Mouse (Mus musculus): ENCODE measurements at regions not wholly inside any gene's neighbourhood (a gene's known extent, or its start where the extent isn't known, plus 50 kb on each side); places are given as distances from the start of the nearest gene placed in this dataset.

DNA sequence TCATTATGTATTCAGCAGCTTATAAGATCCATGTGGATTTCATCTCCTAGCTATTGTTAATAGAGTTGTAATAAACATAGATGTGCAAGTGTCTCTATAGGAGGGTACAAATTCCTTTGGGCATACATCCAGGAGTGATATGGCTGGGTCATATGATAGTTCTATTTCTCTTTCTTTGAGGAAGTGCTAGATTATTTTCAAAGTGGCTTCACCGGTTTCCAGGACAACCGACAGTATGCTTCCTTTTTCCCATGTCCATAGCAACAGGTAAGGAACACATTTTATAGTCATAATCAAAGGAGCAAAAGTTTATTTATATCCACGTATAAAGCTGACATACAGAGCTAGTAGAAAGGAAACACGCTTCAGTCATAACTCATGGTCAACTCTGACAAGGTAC, 710.2 kb upstream of the Tenm4 start:
- H3K4me3 ChIP-seq = no peak overlapping the region
- H3K4me1 ChIP-seq = no peaks in the 10 kb centered on the region
- no peak overlapping the region for H3K27ac ChIP-seq (replicated peaks)
- no peaks in the 10 kb centered on the region for H3K9me3 ChIP-seq
- no peaks in the 10 kb centered on the region for H3K36me3 ChIP-seq (replicated peaks)
- H3K27me3 ChIP-seq (replicated peaks; ENCODE audit: low read depth, poor library complexity, severe bottlenecking) = no peaks in the 10 kb centered on the region
- DNase-seq (ENCODE audit: low spot score) = no peak
- 91% methylated on average over 4 of the region's 4 CpGs for WGBS

DNA sequence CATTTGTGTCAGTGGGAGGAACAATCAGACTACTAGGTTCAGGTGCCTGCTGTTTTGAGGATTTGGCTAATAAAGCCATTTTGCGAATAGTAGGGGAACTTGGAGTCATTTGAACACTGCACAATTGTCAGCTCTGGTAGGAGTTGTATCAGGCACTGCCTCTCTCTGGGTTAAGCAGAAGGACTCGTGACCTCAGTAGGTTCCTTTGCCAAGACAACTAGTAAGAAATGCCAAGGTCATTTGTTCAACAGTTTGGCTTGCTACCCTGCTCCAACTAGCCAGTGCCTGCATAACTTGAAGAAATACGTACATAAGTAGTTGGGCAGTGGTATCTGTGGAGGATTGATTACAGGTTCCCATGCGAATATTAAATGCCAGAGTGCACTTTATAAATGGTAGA, 705.5 kb upstream of the Tenm4 start:
- 86% methylated on average over 4 of the region's 4 CpGs for WGBS
- Histone ChIP-seq H3K27me3 (replicated peaks; ENCODE audit: low read depth, poor library complexity, severe bottlenecking) (no peaks in the 10 kb centered on the region), H3K4me1 (no peaks in the 10 kb centered on the region), H3K36me3 (replicated peaks) (no peaks in the 10 kb centered on the region), H3K4me3 (no peak overlapping the region), H3K9me3 (no peaks in the 10 kb centered on the region), H3K27ac (replicated peaks) (no peak overlapping the region)
- DNase-seq (ENCODE audit: low spot score) = no peak

DNA sequence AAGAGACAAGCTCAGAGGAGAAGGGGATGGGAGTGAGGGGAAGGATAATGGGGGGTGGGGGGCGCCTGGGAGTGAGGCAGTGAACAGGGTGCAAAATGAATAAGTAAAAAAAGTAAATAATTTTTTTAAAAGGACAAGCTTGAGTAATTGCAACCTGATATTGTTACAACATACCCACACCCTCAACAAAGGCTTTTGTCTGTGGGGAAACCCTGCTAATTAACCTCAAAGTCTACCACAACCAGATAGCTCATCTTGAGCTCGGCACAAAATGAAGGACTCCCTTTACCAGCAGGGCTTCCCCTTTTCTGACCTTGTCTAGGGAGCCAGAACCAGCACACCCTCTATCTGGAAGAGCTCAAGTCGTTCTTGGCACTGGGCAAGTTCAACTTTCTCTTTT, 704.0 kb upstream of the Tenm4 start:
- 29% methylated on average over 3 of the region's 3 CpGs for WGBS
- H3K36me3 ChIP-seq (replicated peaks) = no peaks in the 10 kb centered on the region
- no peak overlapping the region for H3K27ac ChIP-seq (replicated peaks)
- no peaks in the 10 kb centered on the region for H3K4me1 ChIP-seq
- no peaks in the 10 kb centered on the region for H3K27me3 ChIP-seq (replicated peaks; ENCODE audit: low read depth, poor library complexity, severe bottlenecking)
- H3K9me3 ChIP-seq = no peaks in the 10 kb centered on the region
- DNase-seq (ENCODE audit: low spot score) = no peak
- no peak overlapping the region for H3K4me3 ChIP-seq

DNA sequence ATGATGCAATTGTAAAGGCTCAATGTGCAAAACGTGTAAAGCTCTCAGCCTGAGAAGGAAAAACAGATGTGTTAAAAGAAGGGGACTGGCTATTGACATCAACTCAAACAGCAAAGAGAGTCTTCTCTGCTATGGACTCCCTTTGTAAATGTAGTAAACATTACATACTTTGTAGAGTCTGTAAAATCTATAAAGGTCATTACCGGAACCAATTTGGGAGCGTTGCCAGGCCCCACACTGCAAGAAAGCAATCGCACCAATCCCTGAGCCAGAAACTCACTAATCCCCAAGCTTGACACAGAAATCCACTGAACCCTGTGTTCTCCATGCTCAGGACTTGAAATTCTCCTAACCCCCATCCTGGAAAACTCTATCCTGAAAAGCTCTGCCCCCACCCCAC, 697.2 kb upstream of the Tenm4 start:
- Histone ChIP-seq H3K27me3 (replicated peaks; ENCODE audit: low read depth, poor library complexity, severe bottlenecking) (no peaks in the 10 kb centered on the region), H3K27ac (replicated peaks) (no peak overlapping the region), H3K9me3 (no peaks in the 10 kb centered on the region), H3K36me3 (replicated peaks) (no peaks in the 10 kb centered on the region), H3K4me3 (no peak overlapping the region), H3K4me1 (no peaks in the 10 kb centered on the region)
- DNase-seq (ENCODE audit: low spot score) = no peak
- 86% methylated on average over 4 of the region's 4 CpGs for WGBS

DNA sequence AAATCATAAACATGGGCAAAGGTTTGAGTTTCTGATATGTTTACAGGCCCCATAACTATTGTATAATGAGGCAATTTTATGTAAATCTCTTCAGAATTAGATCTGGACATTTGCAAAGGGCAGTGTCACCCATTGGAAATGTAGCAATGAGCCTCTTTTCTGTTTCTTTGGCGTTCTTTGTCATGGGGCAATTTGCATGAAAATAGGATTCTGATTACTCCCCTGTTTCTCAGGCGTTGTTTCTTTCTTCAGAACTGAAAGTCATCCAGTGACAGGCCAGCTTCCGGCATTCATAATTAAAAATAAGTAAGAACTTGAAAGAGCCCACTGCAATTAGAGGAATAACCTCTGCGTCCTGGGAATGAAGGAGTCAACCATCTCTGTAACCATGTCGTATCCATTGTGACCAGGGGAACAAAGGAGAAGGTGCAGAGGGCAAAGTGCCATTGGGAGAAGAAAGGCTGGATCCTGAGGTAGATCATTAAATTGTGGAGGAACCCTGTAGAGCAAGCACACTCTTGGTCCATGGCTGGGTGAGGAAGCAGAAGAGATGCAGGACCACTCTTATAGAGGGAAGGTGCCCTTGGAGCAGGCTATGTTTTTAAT, 690.8 kb upstream of the Tenm4 start:
- H3K4me3 ChIP-seq = no peak overlapping the region
- no peaks in the 10 kb centered on the region for H3K27me3 ChIP-seq (replicated peaks; ENCODE audit: low read depth, poor library complexity, severe bottlenecking)
- no peaks in the 10 kb centered on the region for H3K9me3 ChIP-seq
- H3K4me1 ChIP-seq = no peaks in the 10 kb centered on the region
- DNase-seq (ENCODE audit: low spot score) = no peak
- H3K27ac ChIP-seq (replicated peaks) = no peak overlapping the region
- WGBS = 43% methylated on average over 5 of the region's 5 CpGs
- no peaks in the 10 kb centered on the region for H3K36me3 ChIP-seq (replicated peaks)

DNA sequence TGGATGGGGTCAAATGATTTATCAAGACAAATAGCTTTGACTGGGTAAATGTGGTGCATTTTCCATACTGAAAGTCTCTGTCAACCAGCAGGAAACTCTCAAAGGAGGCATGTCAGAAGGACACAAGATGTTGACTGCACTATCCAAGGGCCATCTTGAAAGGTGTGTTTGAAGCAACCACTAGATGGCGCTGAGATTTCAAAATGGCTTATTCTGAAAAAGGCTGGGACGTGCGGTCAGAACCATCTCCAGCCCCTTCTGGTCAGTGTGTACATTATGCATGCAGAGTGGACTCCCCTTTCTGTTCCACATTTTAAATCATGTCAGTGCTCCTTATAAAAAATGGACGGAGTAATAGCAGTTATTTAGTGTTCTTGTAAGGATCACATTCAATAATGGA, 681.4 kb upstream of the Tenm4 start:
- no peaks in the 10 kb centered on the region for H3K9me3 ChIP-seq
- no peaks in the 10 kb centered on the region for H3K36me3 ChIP-seq (replicated peaks)
- WGBS = 8% methylated on average over 4 of the region's 4 CpGs
- no peak overlapping the region for H3K27ac ChIP-seq (replicated peaks)
- DNase-seq (ENCODE audit: low spot score) = peak; percentile 54
- H3K4me1 ChIP-seq = no peaks in the 10 kb centered on the region
- no peak overlapping the region for H3K4me3 ChIP-seq
- no peaks in the 10 kb centered on the region for H3K27me3 ChIP-seq (replicated peaks; ENCODE audit: low read depth, poor library complexity, severe bottlenecking)

DNA sequence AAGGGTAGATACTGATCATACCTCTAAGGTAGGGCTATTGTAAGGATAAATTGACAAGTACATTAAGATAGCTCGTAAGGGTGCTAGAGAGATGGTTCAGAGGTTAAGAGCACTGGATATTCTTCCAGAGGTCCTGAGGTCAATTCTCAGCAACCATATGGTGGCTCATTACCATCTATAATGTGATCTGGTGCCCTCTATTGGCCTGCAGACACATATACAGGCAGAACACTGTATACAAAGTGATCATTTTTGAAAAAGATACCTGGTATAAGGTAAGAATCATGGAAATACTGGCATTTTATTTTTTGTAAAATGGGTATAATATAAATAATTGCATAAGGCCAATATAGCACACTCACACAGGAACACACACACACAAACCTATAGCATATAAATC, 676.3 kb upstream of the Tenm4 start:
- Histone ChIP-seq H3K4me3 (no peak overlapping the region), H3K9me3 (no peaks in the 10 kb centered on the region), H3K36me3 (replicated peaks) (no peaks in the 10 kb centered on the region), H3K27ac (replicated peaks) (no peak overlapping the region), H3K27me3 (replicated peaks; ENCODE audit: low read depth, poor library complexity, severe bottlenecking) (no peaks in the 10 kb centered on the region), H3K4me1 (no peaks in the 10 kb centered on the region)
- 77% methylated on average over 1 of the region's 1 CpGs for WGBS
- DNase-seq (ENCODE audit: low spot score) = no peak

DNA sequence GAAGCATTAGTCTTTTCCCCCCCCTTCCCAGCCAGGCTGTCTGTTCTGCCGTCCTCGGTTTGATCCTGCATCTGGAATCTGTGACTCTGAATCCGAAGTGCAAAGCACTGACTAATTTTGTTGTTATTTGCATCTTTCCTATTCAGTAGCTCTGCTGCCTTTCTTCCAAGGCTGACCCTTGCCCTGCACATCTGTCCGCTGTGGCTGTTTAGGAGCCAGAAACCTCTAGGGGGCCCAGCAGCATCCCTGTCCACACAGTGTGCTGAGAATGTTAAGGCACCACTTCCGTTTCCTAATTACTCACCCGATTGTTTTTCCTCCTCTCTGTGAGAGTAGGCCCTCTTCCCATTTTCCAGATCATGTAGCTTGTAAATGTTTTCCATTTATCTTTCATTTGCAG, 668.1 kb upstream of the Tenm4 start:
- DNase-seq (ENCODE audit: low spot score) = peak; percentile 56
- Histone ChIP-seq H3K9me3 (no peaks in the 10 kb centered on the region), H3K27me3 (replicated peaks; ENCODE audit: low read depth, poor library complexity, severe bottlenecking) (no peaks in the 10 kb centered on the region), H3K27ac (replicated peaks) (no peak overlapping the region), H3K4me1 (peaks cover 6% of the 10 kb centered on the region), H3K36me3 (replicated peaks) (no peaks in the 10 kb centered on the region), H3K4me3 (no peak overlapping the region)
- 15% methylated on average over 6 of the region's 6 CpGs for WGBS

DNA sequence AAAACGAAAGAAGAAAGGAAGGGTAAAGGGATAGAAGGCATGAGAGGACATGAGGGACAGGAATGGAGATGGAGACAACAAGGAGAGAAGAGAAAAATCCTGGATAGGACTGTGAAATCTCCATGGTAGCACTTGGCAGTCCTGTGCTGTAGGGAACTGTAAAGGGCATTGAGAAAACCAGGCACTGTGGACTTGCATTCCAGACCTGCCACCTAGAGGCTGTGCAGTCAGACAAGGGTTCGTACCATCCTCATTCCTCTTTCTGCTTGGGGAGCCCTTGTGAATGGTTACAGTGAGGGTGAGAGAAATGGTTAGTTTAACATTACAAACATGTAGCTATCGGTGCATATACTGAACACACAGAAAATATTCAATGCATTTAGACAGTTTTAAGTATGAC, 623.8 kb upstream of the Tenm4 start:
- Histone ChIP-seq H3K27me3 (replicated peaks; ENCODE audit: low read depth, poor library complexity, severe bottlenecking) (no peaks in the 10 kb centered on the region), H3K4me3 (no peak overlapping the region), H3K9me3 (no peaks in the 10 kb centered on the region), H3K27ac (replicated peaks) (no peak overlapping the region), H3K36me3 (replicated peaks) (no peaks in the 10 kb centered on the region), H3K4me1 (no peaks in the 10 kb centered on the region)
- 84% methylated on average over 3 of the region's 3 CpGs for WGBS
- DNase-seq (ENCODE audit: low spot score) = no peak

DNA sequence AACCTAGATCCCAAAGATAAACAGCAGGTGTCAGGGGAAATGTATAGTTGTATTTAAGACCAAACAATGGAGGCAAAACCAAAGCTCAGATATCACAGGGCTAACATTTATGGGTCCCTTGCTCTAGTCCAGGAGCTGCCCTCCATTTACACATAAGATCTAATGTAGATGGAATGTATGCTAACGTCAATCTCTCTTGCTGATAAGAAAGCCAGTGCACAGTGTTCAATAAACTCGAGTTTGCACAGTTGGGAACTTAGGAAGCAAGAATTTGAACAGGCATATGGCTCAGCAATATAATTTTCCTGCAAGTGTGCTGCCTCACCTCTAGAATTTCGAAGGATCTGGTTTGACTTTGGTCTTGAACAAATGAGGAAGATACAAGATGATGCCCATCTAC, 620.9 kb upstream of the Tenm4 start:
- H3K27me3 ChIP-seq (replicated peaks; ENCODE audit: low read depth, poor library complexity, severe bottlenecking) = no peaks in the 10 kb centered on the region
- WGBS = 73% methylated on average over 3 of the region's 3 CpGs
- H3K4me3 ChIP-seq = no peak overlapping the region
- H3K9me3 ChIP-seq = no peaks in the 10 kb centered on the region
- no peak for DNase-seq (ENCODE audit: low spot score)
- no peaks in the 10 kb centered on the region for H3K4me1 ChIP-seq
- no peak overlapping the region for H3K27ac ChIP-seq (replicated peaks)
- H3K36me3 ChIP-seq (replicated peaks) = no peaks in the 10 kb centered on the region

DNA sequence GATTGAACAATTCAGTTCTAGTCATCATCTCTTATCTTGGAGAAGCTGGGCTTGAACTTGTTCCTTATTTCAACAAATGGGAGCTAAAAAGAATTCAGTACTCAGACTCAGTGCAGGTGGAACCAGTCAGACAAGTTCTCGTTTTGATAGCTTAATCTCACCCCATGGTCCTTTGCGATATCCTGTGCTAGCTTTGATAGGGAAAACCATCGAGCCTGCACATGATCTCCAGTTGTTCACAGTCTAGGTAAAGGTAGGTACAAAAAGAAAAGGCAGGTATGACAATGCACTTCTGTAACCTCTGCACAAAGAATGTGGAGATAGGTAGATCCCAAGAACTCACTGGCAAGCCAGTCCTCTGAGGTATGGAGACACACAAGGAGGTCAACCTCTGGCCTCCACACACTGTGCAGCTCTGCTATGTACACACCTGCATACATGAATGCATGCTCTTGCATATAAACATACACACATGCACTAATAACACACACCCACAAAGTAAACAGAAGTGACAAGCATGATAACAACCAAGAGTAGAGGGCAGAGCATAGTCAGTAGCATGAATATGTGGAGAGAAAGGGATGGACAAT, 619.2 kb upstream of the Tenm4 start:
- Histone ChIP-seq H3K27ac (replicated peaks) (no peak overlapping the region), H3K4me1 (no peaks in the 10 kb centered on the region), H3K36me3 (replicated peaks) (no peaks in the 10 kb centered on the region), H3K27me3 (replicated peaks; ENCODE audit: low read depth, poor library complexity, severe bottlenecking) (no peaks in the 10 kb centered on the region), H3K4me3 (no peak overlapping the region), H3K9me3 (no peaks in the 10 kb centered on the region)
- WGBS = 81% methylated on average over 3 of the region's 3 CpGs
- no peak for DNase-seq (ENCODE audit: low spot score)

DNA sequence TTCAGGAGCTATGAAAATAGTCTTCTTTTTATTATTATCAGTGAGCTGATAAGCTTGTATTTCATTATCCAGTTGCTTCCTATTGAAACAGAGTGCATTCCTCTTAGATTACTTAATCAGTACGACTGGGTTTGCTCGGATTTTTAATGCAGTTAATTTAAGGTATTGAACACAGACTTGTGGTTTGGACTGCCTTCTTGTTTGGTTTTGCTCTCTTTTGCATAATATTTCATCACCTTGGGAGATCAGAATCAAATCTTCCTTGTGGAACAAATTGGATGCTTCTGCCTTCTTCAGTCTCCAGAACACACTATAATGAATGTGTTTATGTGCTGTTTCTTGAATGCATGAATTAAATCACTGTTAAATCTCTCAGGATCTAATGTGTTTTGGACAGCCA, 612.5 kb upstream of the Tenm4 start:
- 70% methylated on average over 2 of the region's 2 CpGs for WGBS
- Histone ChIP-seq H3K9me3 (no peaks in the 10 kb centered on the region), H3K4me1 (no peaks in the 10 kb centered on the region), H3K36me3 (replicated peaks) (no peaks in the 10 kb centered on the region), H3K4me3 (no peak overlapping the region), H3K27me3 (replicated peaks; ENCODE audit: low read depth, poor library complexity, severe bottlenecking) (no peaks in the 10 kb centered on the region), H3K27ac (replicated peaks) (no peak overlapping the region)
- no peak for DNase-seq (ENCODE audit: low spot score)

DNA sequence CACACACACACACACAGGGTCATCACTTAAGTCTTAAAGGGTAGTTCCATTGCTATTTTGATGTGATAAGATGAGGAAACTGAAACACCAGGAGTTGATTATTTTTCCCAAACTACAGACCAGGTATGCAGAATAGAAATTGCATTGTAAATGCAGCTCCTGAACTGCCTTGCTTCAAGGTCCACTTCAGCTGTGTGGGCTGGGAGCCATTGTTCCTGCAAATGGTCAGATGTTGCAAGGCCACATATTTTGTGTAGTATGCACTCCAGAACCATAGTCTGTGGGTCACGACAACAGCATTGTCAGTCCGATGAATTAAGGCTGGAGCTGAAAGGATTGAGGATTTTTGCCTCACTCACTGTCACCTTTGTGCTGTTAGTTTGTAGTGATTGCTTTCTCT, 592.4 kb upstream of the Tenm4 start:
- H3K27me3 ChIP-seq (replicated peaks; ENCODE audit: low read depth, poor library complexity, severe bottlenecking) = no peaks in the 10 kb centered on the region
- H3K4me1 ChIP-seq = no peaks in the 10 kb centered on the region
- H3K9me3 ChIP-seq = no peaks in the 10 kb centered on the region
- DNase-seq (ENCODE audit: low spot score) = no peak
- H3K27ac ChIP-seq (replicated peaks) = no peak overlapping the region
- no peaks in the 10 kb centered on the region for H3K36me3 ChIP-seq (replicated peaks)
- no peak overlapping the region for H3K4me3 ChIP-seq
- 84% methylated on average over 2 of the region's 2 CpGs for WGBS

DNA sequence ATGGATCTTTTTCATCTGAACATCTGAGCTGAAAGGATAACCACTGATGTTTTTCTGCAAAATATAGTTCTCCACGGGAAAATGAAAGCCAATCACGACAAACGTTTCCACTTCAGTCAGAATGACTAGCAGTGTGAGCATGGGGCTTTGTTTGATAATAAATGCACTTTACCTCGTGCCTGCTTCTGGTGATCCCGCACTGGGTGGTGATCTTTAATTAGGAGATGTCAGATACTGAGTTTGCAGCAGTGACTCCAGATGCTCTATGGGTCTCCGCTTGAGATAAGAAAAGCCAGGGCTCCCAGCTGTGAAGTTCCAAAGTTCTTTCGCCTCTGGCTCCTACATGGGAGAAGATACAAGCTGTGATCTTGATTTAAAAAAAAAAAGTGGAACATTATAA, 589.7 kb upstream of the Tenm4 start:
- no peaks in the 10 kb centered on the region for H3K27me3 ChIP-seq (replicated peaks; ENCODE audit: low read depth, poor library complexity, severe bottlenecking)
- H3K4me3 ChIP-seq = no peak overlapping the region
- WGBS = 76% methylated on average over 7 of the region's 7 CpGs
- no peak for DNase-seq (ENCODE audit: low spot score)
- H3K9me3 ChIP-seq = no peaks in the 10 kb centered on the region
- H3K36me3 ChIP-seq (replicated peaks) = no peaks in the 10 kb centered on the region
- H3K4me1 ChIP-seq = no peaks in the 10 kb centered on the region
- no peak overlapping the region for H3K27ac ChIP-seq (replicated peaks)

Measured in embryonic facial prominence, embryonic 10.5 days (tissue).